Mouse (Mus musculus): Measurements from ENCODE around the gene Acad8. TPM values are rescaled to one million over a fixed set of nuclear protein-coding genes. Genes with fewer than 3 reads are reported as not detected.

The Acad8 gene
- polyA plus RNA-seq, 1 experiment from 2014 or later: 19.3 TPM

GRCm38 (mm10) chr9:26990181-26990580 lies 9.2 kb downstream of the Acad8 start:
- 84% methylated on average over 4 of the region's 4 CpGs for WGBS (ENCODE audit: insufficient replicate concordance)
- Histone ChIP-seq H3K9ac (replicated peaks) (no peak overlapping the region), H3K9me3 (ENCODE audit: low read length) (no peaks in the 10 kb centered on the region), H3K4me1 (ENCODE audit: insufficient read depth) (no peaks in the 10 kb centered on the region), H3K36me3 (replicated peaks; ENCODE audit: insufficient read depth, low read length) (peaks cover 32% of the 10 kb centered on the region), H3K4me2 (ENCODE audit: low read depth, low read length) (no peak overlapping the region), H3K27me3 (ENCODE audit: insufficient read depth, low read length) (no peaks in the 10 kb centered on the region), H3K4me3 (ENCODE audit: low read depth, low read length) (no peak overlapping the region), H3K27ac (ENCODE audit: low read depth) (no peak overlapping the region)
- TF ChIP-seq CTCF (IDR thresholded peaks at IDR 0.05; ENCODE audit: low read depth) (no peak), EP300 (IDR thresholded peaks at IDR 0.05; ENCODE audit: low read depth) (no peak)
- DNase-seq: no peak
- ATAC-seq: no peak

GRCm38 (mm10) chr9:26985668-26986277 lies 13.6 kb downstream of the Acad8 start:
- Histone ChIP-seq H3K27ac (ENCODE audit: low read depth) (no peak overlapping the region), H3K4me3 (ENCODE audit: low read depth, low read length) (no peak overlapping the region), H3K36me3 (replicated peaks; ENCODE audit: insufficient read depth, low read length) (peaks cover 33% of the 10 kb centered on the region), H3K4me2 (ENCODE audit: low read depth, low read length) (no peak overlapping the region), H3K27me3 (ENCODE audit: insufficient read depth, low read length) (no peaks in the 10 kb centered on the region), H3K4me1 (ENCODE audit: insufficient read depth) (no peaks in the 10 kb centered on the region), H3K9ac (replicated peaks) (no peak overlapping the region), H3K9me3 (ENCODE audit: low read length) (no peaks in the 10 kb centered on the region)
- no peak for TF ChIP-seq CTCF (IDR thresholded peaks at IDR 0.05; ENCODE audit: low read depth)
- no peak for TF ChIP-seq EP300 (IDR thresholded peaks at IDR 0.05; ENCODE audit: low read depth)
- no peak for ATAC-seq
- DNase-seq: no peak
- 78% methylated on average over 6 of the region's 6 CpGs for WGBS (ENCODE audit: insufficient replicate concordance)

GRCm38 (mm10) chr9:26985090-26985613 lies 14.2 kb downstream of the Acad8 start:
- no peak for DNase-seq
- Histone ChIP-seq H3K4me1 (ENCODE audit: insufficient read depth) (no peaks in the 10 kb centered on the region), H3K9me3 (ENCODE audit: low read length) (no peaks in the 10 kb centered on the region), H3K4me3 (ENCODE audit: low read depth, low read length) (no peak overlapping the region), H3K27ac (ENCODE audit: low read depth) (no peak overlapping the region), H3K9ac (replicated peaks) (no peak overlapping the region), H3K36me3 (replicated peaks; ENCODE audit: insufficient read depth, low read length) (peaks cover 30% of the 10 kb centered on the region), H3K27me3 (ENCODE audit: insufficient read depth, low read length) (no peaks in the 10 kb centered on the region), H3K4me2 (ENCODE audit: low read depth, low read length) (no peak overlapping the region)
- no peak for ATAC-seq
- TF ChIP-seq CTCF (IDR thresholded peaks at IDR 0.05; ENCODE audit: low read depth) (no peak), EP300 (IDR thresholded peaks at IDR 0.05; ENCODE audit: low read depth) (no peak)
- 78% methylated on average over 2 of the region's 2 CpGs for WGBS (ENCODE audit: insufficient replicate concordance)

GRCm38 (mm10) chr9:26978776-26979175 lies 20.6 kb downstream of the Acad8 start:
- H3K4me2 ChIP-seq (ENCODE audit: low read depth, low read length): no peak overlapping the region
- H3K4me1 ChIP-seq (ENCODE audit: insufficient read depth): no peaks in the 10 kb centered on the region
- TF ChIP-seq CTCF (IDR thresholded peaks at IDR 0.05; ENCODE audit: low read depth): no peak
- TF ChIP-seq EP300 (IDR thresholded peaks at IDR 0.05; ENCODE audit: low read depth): no peak
- H3K27me3 ChIP-seq (ENCODE audit: insufficient read depth, low read length): no peaks in the 10 kb centered on the region
- H3K9me3 ChIP-seq (ENCODE audit: low read length): no peaks in the 10 kb centered on the region
- H3K36me3 ChIP-seq (replicated peaks; ENCODE audit: insufficient read depth, low read length): peaks cover 38% of the 10 kb centered on the region
- DNase-seq (no peak), ATAC-seq (no peak)
- H3K9ac ChIP-seq (replicated peaks): no peak overlapping the region
- H3K4me3 ChIP-seq (ENCODE audit: low read depth, low read length): no peak overlapping the region
- no peak overlapping the region for H3K27ac ChIP-seq (ENCODE audit: low read depth)
- 88% methylated on average over 3 of the region's 3 CpGs for WGBS (ENCODE audit: insufficient replicate concordance)

- Histone ChIP-seq H3K9me3 (ENCODE audit: low read length) (no peaks in the 10 kb centered on the region), H3K4me1 (ENCODE audit: insufficient read depth) (no peaks in the 10 kb centered on the region), H3K9ac (replicated peaks) (no peak overlapping the region), H3K36me3 (replicated peaks; ENCODE audit: insufficient read depth, low read length) (peaks cover 40% of the 10 kb centered on the region), H3K27ac (ENCODE audit: low read depth) (no peak overlapping the region), H3K4me3 (ENCODE audit: low read depth, low read length) (no peak overlapping the region), H3K27me3 (ENCODE audit: insufficient read depth, low read length) (no peaks in the 10 kb centered on the region), H3K4me2 (ENCODE audit: low read depth, low read length) (no peak overlapping the region)
- 83% methylated on average over 9 of the region's 9 CpGs for WGBS (ENCODE audit: insufficient replicate concordance)
- no peak for DNase-seq
- TF ChIP-seq CTCF (IDR thresholded peaks at IDR 0.05; ENCODE audit: low read depth) (no peak), EP300 (IDR thresholded peaks at IDR 0.05; ENCODE audit: low read depth) (no peak)
- no peak for ATAC-seq
These were observed 21.6 kb downstream of the Acad8 start for GRCm38 (mm10) chr9:26977754-26978153.

- Histone ChIP-seq H3K4me1 (ENCODE audit: insufficient read depth) (no peaks in the 10 kb centered on the region), H3K36me3 (replicated peaks; ENCODE audit: insufficient read depth, low read length) (no peaks in the 10 kb centered on the region), H3K4me2 (ENCODE audit: low read depth, low read length) (no peak overlapping the region), H3K27ac (ENCODE audit: low read depth) (no peak overlapping the region), H3K27me3 (ENCODE audit: insufficient read depth, low read length) (no peaks in the 10 kb centered on the region), H3K9me3 (ENCODE audit: low read length) (no peaks in the 10 kb centered on the region), H3K4me3 (ENCODE audit: low read depth, low read length) (no peak overlapping the region), H3K9ac (replicated peaks) (no peak overlapping the region)
- TF ChIP-seq CTCF (IDR thresholded peaks at IDR 0.05; ENCODE audit: low read depth) (no peak), EP300 (IDR thresholded peaks at IDR 0.05; ENCODE audit: low read depth) (no peak)
- no peak for ATAC-seq
- DNase-seq: no peak
- 68% methylated on average over 2 of the region's 2 CpGs for WGBS (ENCODE audit: insufficient replicate concordance)
These were observed 51.6 kb downstream of the Acad8 start for GRCm38 (mm10) chr9:26947790-26948189.

Measured in liver, postnatal 0 days (tissue).